Mouse (Mus musculus) heart, embryonic 14.5 days (tissue): ENCODE results near the gene D6Ertd527e. TPM values are rescaled to one million over a fixed set of nuclear protein-coding genes. Genes with fewer than 3 reads are reported as not detected.

Experiments
- ATAC-seq: fragments of 200-750 bp; cut with Nextera tagmentation; 2 replicates; pipeline ENCODE4 v1.8.0; 2017; ENCODE audit warnings: low read depth, moderate TSS enrichment; ENCODE audit not compliant: insufficient number of reproducible peaks, insufficient read depth, low FRiP score
- H3K27ac ChIP-seq, 2 experiments: fragments of 200-500 bp in 1 of 2; fragments of 300-500 bp in 1 of 2; sonication (generic) in 1 of 2; replicated peaks in 1 of 2; 2 replicates each; pipeline ENCODE4 v1.5.1; 2012 to 2014; ENCODE audit warnings: low read depth in 2 of 2, low read length in 2 of 2, control low read depth in 1 of 2, mild to moderate bottlenecking in 1 of 2, mixed read lengths in 1 of 2; ENCODE audit not compliant: control insufficient read depth in 1 of 2, insufficient read depth in 1 of 2
- H3K27me3 ChIP-seq: fragments of 300-500 bp; sonication (generic); 2 replicates; pipeline ENCODE4 v1.6.1; 2014; ENCODE audit warnings: mild to moderate bottlenecking, low read length, control low read depth; ENCODE audit not compliant: control insufficient read depth, insufficient read depth
- H3K36me3 ChIP-seq: fragments of 300-500 bp; sonication (generic); 2 replicates; pipeline ENCODE4 v1.6.1; 2014; ENCODE audit warnings: mild to moderate bottlenecking, control low read depth, low read length, mixed read lengths; ENCODE audit not compliant: control insufficient read depth, insufficient read depth
- H3K4me1 ChIP-seq, 2 experiments: fragments of 200-500 bp in 1 of 2; fragments of 300-500 bp in 1 of 2; sonication (generic) in 1 of 2; 2 replicates each; pipeline ENCODE4 v1.6.1; 2012 to 2014; ENCODE audit warnings: low read length in 2 of 2, control low read depth in 1 of 2, mixed read lengths in 1 of 2; ENCODE audit not compliant: control insufficient read depth in 2 of 2, insufficient read depth in 2 of 2
- H3K4me2 ChIP-seq: fragments of 300-500 bp; sonication (generic); 2 replicates; pipeline ENCODE4 v1.6.1; 2014; ENCODE audit warnings: mild to moderate bottlenecking, low read length
- H3K4me3 ChIP-seq, 2 experiments: fragments of 200-500 bp in 1 of 2; fragments of 300-500 bp in 1 of 2; sonication (generic) in 1 of 2; 2 replicates each; pipeline ENCODE4 v1.5.1; 2012 to 2014; ENCODE audit warnings: low read length in 2 of 2, mild to moderate bottlenecking in 2 of 2, control low read depth in 1 of 2, low read depth in 1 of 2, moderate library complexity in 1 of 2; ENCODE audit not compliant: control insufficient read depth in 1 of 2, insufficient read depth in 1 of 2
- H3K9ac ChIP-seq: fragments of 300-500 bp; sonication (generic); 2 replicates; pipeline ENCODE4 v1.6.1; 2014; ENCODE audit warnings: mild to moderate bottlenecking, low read length
- H3K9me3 ChIP-seq: fragments of 300-500 bp; sonication (generic); 2 replicates; pipeline ENCODE4 v1.6.1; 2016; ENCODE audit warnings: low read length, control low read depth; ENCODE audit not compliant: control insufficient read depth
- WGBS: fragments of 180-500 bp; shearing (Covaris S2); extraction: QIAGEN DNeasy Blood & Tissue Kit; methylation state at CpG from one replicate; pipeline ENCODE4 v1.1.7; 2014; 5-methylcytosine and 5-hydroxymethylcytosine counted together
- polyA plus RNA-seq: library from polyadenylated mRNA; unstranded; fragments of >200 nt; fragmentation: Nextera tagmentation; extraction: Ambion mirVana; gene quantifications from 2 replicates; pipeline ENCODE4 v1.2.1, GENCODE M21; 2014

Gene D6Ertd527e
- polyA plus RNA-seq, 1 experiment from 2014 or later = not detected

DNA sequence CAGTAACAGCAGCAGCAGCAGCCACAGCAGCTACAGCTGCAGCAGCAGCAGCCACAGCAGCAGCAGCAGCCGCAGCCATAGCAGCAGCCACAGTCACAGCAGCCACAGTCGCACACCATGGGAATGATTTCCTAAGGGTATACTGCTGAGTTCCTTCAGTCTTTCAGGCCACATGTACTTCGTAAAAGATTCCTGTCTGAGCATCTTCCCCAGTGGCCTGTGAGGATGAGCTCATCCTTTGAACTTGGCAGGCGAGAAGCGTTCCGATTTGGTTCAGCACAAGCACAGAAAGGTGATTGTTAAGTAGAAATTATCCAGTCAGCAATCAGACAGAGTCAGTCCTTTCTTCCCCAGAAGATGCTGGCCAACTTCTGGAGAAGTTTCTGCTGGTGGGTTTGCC is 7.6 kb downstream of the D6Ertd527e start:
- peak overlapping the region; percentile 20 to 24; a peak in 1 of 4 replicates for H3K27ac ChIP-seq

DNA sequence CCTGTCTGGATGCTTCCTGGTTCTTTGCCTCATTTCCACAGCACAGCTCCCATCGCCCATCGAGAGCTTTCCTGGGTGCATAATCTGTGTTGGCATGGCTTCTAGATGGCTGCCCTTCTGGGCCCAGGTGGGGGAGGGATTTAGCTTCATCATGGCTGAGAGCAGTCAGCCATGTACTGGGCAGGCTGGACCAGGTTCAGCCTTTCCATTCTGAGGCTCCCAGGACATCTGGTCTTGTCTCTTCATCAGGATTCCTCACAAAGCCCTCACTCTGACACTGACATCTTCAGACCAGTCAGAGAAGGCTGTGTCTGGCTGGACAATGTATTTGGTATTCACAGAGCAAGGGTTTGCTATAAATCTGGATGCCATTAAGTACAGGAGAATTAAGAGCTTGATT is 11.4 kb downstream of the D6Ertd527e start:
- WGBS = 89% methylated on average over 2 of the region's 2 CpGs

More for the DNA sequence above, 7.6 kb downstream of the D6Ertd527e start:
- H3K27me3 ChIP-seq = no peaks in the 10 kb centered on the region
- H3K4me1 ChIP-seq = no peaks in the 10 kb centered on the region; a peak in 1 of 4 replicates
- H3K4me3 ChIP-seq = no peak overlapping the region
- H3K9me3 ChIP-seq = no peaks in the 10 kb centered on the region
- H3K4me2 ChIP-seq = no peak overlapping the region
- ATAC-seq = no peak
- no peaks in the 10 kb centered on the region for H3K36me3 ChIP-seq
- WGBS = 73% methylated on average over 6 of the region's 6 CpGs
- H3K9ac ChIP-seq = no peak overlapping the region

DNA sequence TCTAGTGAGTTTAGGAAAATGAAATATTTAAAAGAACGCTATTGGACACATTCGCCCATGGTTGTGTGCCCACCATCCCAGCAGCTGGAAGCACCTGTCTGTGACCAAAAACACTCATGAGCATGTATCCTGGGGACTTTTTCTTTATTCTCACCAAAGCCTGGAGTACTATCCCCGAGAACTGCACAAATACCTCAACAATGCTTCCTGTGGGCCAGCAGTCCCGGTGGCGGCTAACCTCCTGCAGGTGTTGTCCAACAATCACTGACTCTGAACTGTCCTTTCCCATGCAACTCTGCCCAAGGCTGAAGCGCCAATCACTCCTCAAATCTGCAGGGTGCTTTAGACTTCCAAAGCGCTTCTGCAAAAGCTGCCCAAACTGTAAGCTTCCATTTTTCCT is 12.1 kb downstream of the D6Ertd527e start:
- Histone ChIP-seq H3K4me3 (no peak overlapping the region), H3K4me1 (peaks cover 0 to 5% of the 10 kb centered on the region in 2 experiments; a peak in 1 of 4 replicates), H3K27me3 (no peaks in the 10 kb centered on the region), H3K4me2 (no peak overlapping the region), H3K36me3 (no peaks in the 10 kb centered on the region), H3K9me3 (peaks cover 2% of the 10 kb centered on the region; the same call in 1 of the 2 replicates), H3K9ac (no peak overlapping the region), H3K27ac (no peak overlapping the region)
- ATAC-seq = no peak
- 85% methylated on average over 7 of the region's 7 CpGs for WGBS

More for the DNA sequence above, 11.4 kb downstream of the D6Ertd527e start:
- Histone ChIP-seq H3K9ac (no peak overlapping the region), H3K27me3 (no peaks in the 10 kb centered on the region), H3K9me3 (peaks cover 2% of the 10 kb centered on the region; the same call in 1 of the 2 replicates), H3K4me3 (no peak overlapping the region), H3K4me2 (no peak overlapping the region), H3K36me3 (no peaks in the 10 kb centered on the region), H3K27ac (no peak overlapping the region), H3K4me1 (peaks cover 0 to 5% of the 10 kb centered on the region in 2 experiments; a peak in 1 of 4 replicates)
- no peak for ATAC-seq

DNA sequence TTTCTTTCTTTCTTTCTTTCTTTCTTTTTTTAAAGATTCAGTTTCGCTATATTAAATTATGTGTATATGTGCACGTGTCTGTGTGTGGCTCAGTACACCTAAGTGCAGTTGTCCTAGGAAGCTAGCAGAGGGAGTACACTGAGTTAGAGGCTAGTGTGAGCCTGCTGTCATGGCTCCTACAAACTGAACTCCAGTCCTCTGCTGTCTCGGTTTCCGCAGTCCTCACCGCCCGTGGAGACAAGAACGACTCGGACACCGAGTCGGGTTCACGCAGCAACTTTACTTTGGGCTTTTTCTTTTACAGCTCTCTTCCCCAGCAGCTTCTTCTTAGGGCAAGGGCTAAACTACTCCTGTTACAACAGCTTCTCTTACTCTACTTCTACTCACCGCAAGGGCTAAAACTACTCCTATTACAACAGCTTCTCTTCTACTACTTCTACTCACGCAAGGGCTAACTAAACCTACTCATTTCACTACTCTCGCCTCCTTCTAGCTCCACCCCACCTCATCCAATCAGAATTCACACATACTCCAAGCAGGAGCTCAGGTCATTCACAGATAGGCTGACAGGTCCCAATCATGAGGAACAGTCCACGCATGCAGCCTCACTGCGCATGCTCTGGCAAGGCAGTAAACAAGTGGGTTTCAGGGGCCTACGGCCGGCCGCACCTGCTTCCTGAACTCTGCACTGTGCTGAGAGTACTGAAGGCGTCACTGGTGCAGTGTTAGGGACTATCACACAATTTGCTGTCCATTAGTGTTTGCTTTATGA is 14.7 kb downstream of the D6Ertd527e start:
- Histone ChIP-seq H3K36me3 (no peaks in the 10 kb centered on the region), H3K4me3 (no peak overlapping the region), H3K9me3 (peaks cover 2% of the 10 kb centered on the region; the same call in 1 of the 2 replicates), H3K4me2 (no peak overlapping the region), H3K9ac (no peak overlapping the region), H3K4me1 (peaks cover 0 to 5% of the 10 kb centered on the region in 2 experiments; a peak in 1 of 4 replicates), H3K27me3 (no peaks in the 10 kb centered on the region), H3K27ac (no peak overlapping the region)
- 83% methylated on average over 20 of the region's 20 CpGs for WGBS
- ATAC-seq = no peak

DNA sequence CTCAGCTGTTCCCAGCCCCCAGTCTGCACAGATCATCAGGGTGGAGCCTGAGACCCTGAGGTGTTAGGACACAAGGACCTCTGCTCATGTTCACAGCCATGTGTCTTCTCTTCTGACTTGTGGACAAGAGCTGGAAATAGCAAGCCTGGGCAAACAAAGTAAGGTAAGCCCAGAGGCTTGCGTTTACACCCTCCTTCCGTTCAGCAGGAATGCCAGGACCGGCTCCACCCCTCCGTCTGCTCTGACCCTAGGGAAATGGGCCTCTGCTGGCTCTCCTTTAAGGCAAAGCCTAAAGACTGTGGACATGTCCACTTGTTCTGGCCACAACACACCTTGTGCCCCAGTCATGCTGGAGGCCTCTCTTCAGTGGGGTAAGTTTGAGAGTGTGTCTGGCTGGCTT is 15.4 kb downstream of the D6Ertd527e start:
- Histone ChIP-seq H3K27ac (no peak overlapping the region), H3K9ac (no peak overlapping the region), H3K36me3 (no peaks in the 10 kb centered on the region), H3K9me3 (peaks cover 2% of the 10 kb centered on the region; the same call in 1 of the 2 replicates), H3K27me3 (no peaks in the 10 kb centered on the region), H3K4me3 (no peak overlapping the region), H3K4me1 (peaks cover 0 to 5% of the 10 kb centered on the region in 2 experiments; a peak in 1 of 4 replicates), H3K4me2 (no peak overlapping the region)
- ATAC-seq = no peak
- WGBS = 45% methylated on average over 4 of the region's 4 CpGs

DNA sequence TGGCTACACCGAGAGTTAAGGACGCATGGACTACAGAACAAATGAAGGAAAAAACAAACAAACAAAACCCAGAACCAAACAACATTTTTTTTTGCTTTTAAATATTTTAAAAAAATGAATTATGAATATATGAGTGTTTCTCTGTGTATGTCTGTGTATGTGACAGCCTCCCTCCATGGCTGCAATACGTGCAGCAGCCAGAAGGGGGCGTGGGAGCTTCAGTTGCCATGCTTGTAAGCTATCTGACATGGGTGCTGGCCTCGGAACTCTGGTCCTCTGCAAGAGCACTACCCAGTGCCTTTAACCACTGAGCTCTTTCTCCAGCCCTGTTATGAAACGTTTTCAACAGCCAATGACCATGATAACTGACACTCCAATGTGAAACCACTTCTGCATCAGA is 16.1 kb downstream of the D6Ertd527e start:
- Histone ChIP-seq H3K4me2 (no peak overlapping the region), H3K9ac (no peak overlapping the region), H3K27me3 (no peaks in the 10 kb centered on the region), H3K36me3 (no peaks in the 10 kb centered on the region), H3K27ac (no peak overlapping the region), H3K9me3 (peaks cover 2% of the 10 kb centered on the region; the same call in 1 of the 2 replicates), H3K4me3 (no peak overlapping the region), H3K4me1 (peaks cover 0 to 5% of the 10 kb centered on the region in 2 experiments; a peak in 1 of 4 replicates)
- no peak for ATAC-seq
- 84% methylated on average over 6 of the region's 6 CpGs for WGBS

DNA sequence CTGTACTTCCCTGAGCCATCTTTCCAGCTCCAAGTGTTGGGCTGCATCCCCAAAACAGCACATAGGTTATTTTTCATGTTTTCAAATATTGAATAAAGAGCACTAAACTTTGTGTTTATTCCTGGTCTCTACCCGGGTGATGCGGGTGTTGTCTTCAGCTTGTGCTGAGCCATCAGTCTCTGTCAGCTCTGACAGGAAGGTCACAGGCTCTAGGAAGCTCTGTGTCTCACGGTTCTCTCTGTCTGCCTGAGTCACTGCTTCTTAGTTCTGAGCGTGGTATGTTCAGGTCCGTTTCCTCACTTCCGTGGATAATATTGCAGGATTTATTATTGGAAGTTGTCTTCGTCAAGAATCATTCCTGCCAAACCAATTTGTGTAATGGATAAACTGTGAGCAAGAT is 17.4 kb downstream of the D6Ertd527e start:
- Histone ChIP-seq H3K36me3 (no peaks in the 10 kb centered on the region), H3K4me1 (peaks cover under 1 to 5% of the 10 kb centered on the region in 2 experiments; a peak in 3 of 4 replicates), H3K27ac (no peak overlapping the region), H3K4me3 (no peak overlapping the region), H3K9me3 (peaks cover 2% of the 10 kb centered on the region; the same call in 1 of the 2 replicates), H3K9ac (no peak overlapping the region), H3K4me2 (no peak overlapping the region), H3K27me3 (no peaks in the 10 kb centered on the region)
- 68% methylated on average over 7 of the region's 7 CpGs for WGBS
- no peak for ATAC-seq
